Mouse (Mus musculus) kidney, postnatal 0 days (tissue): Measurements from ENCODE around the gene Gpatch2. TPM values are rescaled to one million over a fixed set of nuclear protein-coding genes. Genes with fewer than 3 reads are reported as not detected.

ENCODE experiments used
- ATAC-seq: fragments of 200-750 bp; cut with Nextera tagmentation; replicated peaks from 2 replicates; pipeline ENCODE4 v1.8.0; 2017; ENCODE audit warnings: low read depth, moderate number of reproducible peaks, moderate TSS enrichment, moderate library complexity; ENCODE audit not compliant: low FRiP score
- DNase-seq: peaks from one replicate; pipeline ENCODE4 v3.0.0-alpha.2; 2016; ENCODE audit warnings: low spot score
- H3K27ac ChIP-seq: fragments of 300-500 bp; sonication (generic); 2 replicates; pipeline ENCODE4 v1.5.1; 2014; ENCODE audit warnings: mild to moderate bottlenecking
- H3K27me3 ChIP-seq: fragments of 300-500 bp; sonication (generic); 2 replicates; pipeline ENCODE4 v1.6.1; 2014; ENCODE audit warnings: low read length, mixed read lengths; ENCODE audit not compliant: insufficient read depth
- H3K36me3 ChIP-seq: fragments of 300-500 bp; sonication (generic); 2 replicates; pipeline ENCODE4 v1.6.1; 2014; ENCODE audit warnings: low read length, mixed read lengths; ENCODE audit not compliant: insufficient read depth
- H3K4me1 ChIP-seq: fragments of 300-500 bp; sonication (generic); replicated peaks from 2 replicates; pipeline ENCODE4 v1.6.1; 2014; ENCODE audit warnings: antibody characterized with exemption, low read length, mixed read lengths; ENCODE audit not compliant: insufficient read depth
- H3K4me2 ChIP-seq: fragments of 300-500 bp; sonication (generic); 2 replicates; pipeline ENCODE4 v1.6.1; 2014; ENCODE audit warnings: mild to moderate bottlenecking, low read length, moderate library complexity, mixed read lengths
- H3K4me3 ChIP-seq: fragments of 300-500 bp; sonication (generic); replicated peaks from 2 replicates; pipeline ENCODE4 v1.5.1; 2014; ENCODE audit warnings: low read depth, low read length
- H3K9ac ChIP-seq: fragments of 300-500 bp; sonication (generic); 2 replicates; pipeline ENCODE4 v1.6.1; 2014; ENCODE audit warnings: low read depth, low read length
- H3K9me3 ChIP-seq: fragments of 300-500 bp; sonication (generic); replicated peaks from 2 replicates; pipeline ENCODE4 v1.6.1; 2016; ENCODE audit warnings: low read length, inconsistent platforms, mixed read lengths
- CTCF ChIP-seq: IDR thresholded peaks from 2 replicates; pipeline ENCODE4 v1.5.1; 2016; ENCODE audit warnings: antibody characterized with exemption, low read depth, mild to moderate bottlenecking, moderate library complexity
- WGBS: fragments of 180-500 bp; shearing (Covaris S2); extraction: QIAGEN DNeasy Blood & Tissue Kit; methylation state at CpG from one replicate; pipeline ENCODE4 v1.1.7; 2014; 5-methylcytosine and 5-hydroxymethylcytosine counted together
- polyA plus RNA-seq: library from polyadenylated mRNA; unstranded; fragments of >200 nt; fragmentation: Nextera tagmentation; extraction: Ambion mirVana; gene quantifications from 2 replicates; pipeline ENCODE4 v1.2.1, GENCODE M21; 2015

Gene Gpatch2
- polyA plus RNA-seq, 1 experiment from 2014 or later, result 11.8 TPM

DNA sequence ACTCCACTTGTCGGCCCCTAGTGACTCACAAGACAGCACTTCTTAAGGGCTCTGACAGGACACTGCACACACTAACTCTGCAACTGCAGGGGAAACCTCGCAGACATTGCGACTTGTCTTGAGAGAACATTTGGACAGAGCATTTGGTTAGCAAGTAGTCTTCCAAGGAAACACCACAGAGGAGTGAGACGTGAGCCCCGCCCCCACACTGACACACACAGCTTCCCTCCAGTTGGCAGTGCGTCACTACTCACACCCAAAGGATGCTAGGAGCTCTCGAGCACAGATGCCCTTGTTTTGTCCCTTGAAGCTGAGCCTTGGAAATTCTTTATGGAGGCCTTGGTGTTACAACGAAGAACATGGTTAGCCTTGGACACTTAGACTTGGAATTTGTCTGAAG, 70.4 kb downstream of the Gpatch2 start:
- DNase-seq (no peak), ATAC-seq (no peak)
- Histone ChIP-seq H3K27me3 (no peaks in the 10 kb centered on the region), H3K9me3 (no peaks in the 10 kb centered on the region), H3K27ac (no peak overlapping the region), H3K4me2 (no peak overlapping the region), H3K9ac (no peak overlapping the region), H3K4me1 (no peaks in the 10 kb centered on the region), H3K4me3 (no peak overlapping the region), H3K36me3 (no peaks in the 10 kb centered on the region)
- TF ChIP-seq CTCF, result no peak
- WGBS, result 55% methylated on average over 8 of the region's 8 CpGs

DNA sequence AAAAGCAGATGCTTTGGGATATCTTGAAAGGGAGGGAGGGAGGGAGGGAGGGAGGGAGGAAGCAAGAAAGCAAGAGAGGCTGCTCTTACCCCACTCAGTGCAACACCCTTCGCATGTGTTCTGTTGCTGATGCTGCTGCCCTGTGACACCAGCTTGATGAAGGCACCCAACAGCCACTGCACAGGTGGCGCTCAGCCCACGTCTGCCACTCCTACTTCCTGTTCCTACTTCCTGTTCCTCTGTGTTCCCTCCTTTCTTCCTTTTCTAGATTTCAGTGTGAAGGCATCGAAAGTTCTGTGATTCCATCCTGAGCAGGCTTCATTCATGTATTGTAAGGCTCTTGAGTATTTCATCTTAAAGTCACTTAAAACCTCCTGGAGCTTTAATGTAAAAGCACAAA, 71.1 kb downstream of the Gpatch2 start:
- Histone ChIP-seq H3K9me3 (no peaks in the 10 kb centered on the region), H3K27me3 (no peaks in the 10 kb centered on the region), H3K27ac (no peak overlapping the region), H3K4me3 (no peak overlapping the region), H3K4me2 (no peak overlapping the region), H3K4me1 (no peaks in the 10 kb centered on the region; the same call in 1 of the 2 replicates), H3K36me3 (no peaks in the 10 kb centered on the region), H3K9ac (no peak overlapping the region)
- no peak for DNase-seq
- WGBS, result 84% methylated on average over 4 of the region's 4 CpGs
- no peak for ATAC-seq
- TF ChIP-seq CTCF, result no peak

DNA sequence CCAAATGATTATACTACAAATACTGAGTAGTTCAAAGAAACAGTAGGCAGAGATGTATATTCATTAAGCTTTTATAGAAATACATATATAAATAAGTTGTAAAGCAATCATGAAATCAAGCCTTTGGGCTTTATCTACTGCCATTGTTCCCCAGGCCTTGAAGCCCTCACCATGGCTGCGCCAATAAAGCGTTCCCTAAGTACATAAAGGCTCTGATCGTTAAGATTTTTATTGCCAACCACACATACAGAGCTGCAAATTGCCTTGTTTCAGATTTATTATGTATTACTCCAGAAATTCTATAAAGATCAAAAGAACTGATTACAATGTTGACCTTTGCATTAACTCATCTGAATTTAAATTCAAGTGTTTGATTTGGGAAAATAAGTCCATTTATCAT, 71.6 kb downstream of the Gpatch2 start:
- Histone ChIP-seq H3K4me3 (no peak overlapping the region), H3K36me3 (no peaks in the 10 kb centered on the region), H3K27me3 (no peaks in the 10 kb centered on the region), H3K9ac (no peak overlapping the region), H3K9me3 (no peaks in the 10 kb centered on the region), H3K4me2 (no peak overlapping the region), H3K27ac (no peak overlapping the region), H3K4me1 (peaks cover under 1% of the 10 kb centered on the region; the same call in 1 of the 2 replicates)
- TF ChIP-seq CTCF, result no peak
- DNase-seq, result no peak
- WGBS, result 72% methylated on average over 3 of the region's 3 CpGs
- no peak for ATAC-seq

DNA sequence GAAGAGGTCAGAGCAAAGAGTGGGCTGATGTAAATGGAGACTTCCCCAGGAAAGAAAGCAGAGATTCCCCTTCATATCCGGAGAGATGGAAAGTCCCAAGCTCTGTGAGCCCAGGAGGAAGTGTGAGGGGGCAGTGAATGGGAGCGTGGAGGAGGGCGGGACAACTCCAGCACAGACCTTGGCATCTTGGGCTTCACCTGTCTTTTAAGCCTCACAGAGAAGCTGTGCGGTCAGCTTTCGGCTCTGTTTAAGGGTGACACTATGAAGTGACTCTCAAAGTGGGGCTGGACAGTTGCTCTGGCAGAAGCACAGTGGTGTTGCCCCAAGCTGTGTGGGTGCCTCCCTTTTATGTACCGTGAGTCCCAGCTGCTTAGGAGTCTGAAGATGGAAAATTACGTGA, 74.9 kb downstream of the Gpatch2 start:
- ATAC-seq (no peak), DNase-seq (no peak)
- no peaks in the 10 kb centered on the region for H3K27me3 ChIP-seq
- no peaks in the 10 kb centered on the region for H3K36me3 ChIP-seq
- H3K9me3 ChIP-seq, result no peaks in the 10 kb centered on the region
- no peak overlapping the region for H3K4me3 ChIP-seq
- peaks cover 3% of the 10 kb centered on the region; the same call in 1 of the 2 replicates for H3K4me1 ChIP-seq
- H3K4me2 ChIP-seq, result no peak overlapping the region
- no peak for TF ChIP-seq CTCF
- no peak overlapping the region for H3K27ac ChIP-seq
- 80% methylated on average over 7 of the region's 7 CpGs for WGBS
- H3K9ac ChIP-seq, result no peak overlapping the region

DNA sequence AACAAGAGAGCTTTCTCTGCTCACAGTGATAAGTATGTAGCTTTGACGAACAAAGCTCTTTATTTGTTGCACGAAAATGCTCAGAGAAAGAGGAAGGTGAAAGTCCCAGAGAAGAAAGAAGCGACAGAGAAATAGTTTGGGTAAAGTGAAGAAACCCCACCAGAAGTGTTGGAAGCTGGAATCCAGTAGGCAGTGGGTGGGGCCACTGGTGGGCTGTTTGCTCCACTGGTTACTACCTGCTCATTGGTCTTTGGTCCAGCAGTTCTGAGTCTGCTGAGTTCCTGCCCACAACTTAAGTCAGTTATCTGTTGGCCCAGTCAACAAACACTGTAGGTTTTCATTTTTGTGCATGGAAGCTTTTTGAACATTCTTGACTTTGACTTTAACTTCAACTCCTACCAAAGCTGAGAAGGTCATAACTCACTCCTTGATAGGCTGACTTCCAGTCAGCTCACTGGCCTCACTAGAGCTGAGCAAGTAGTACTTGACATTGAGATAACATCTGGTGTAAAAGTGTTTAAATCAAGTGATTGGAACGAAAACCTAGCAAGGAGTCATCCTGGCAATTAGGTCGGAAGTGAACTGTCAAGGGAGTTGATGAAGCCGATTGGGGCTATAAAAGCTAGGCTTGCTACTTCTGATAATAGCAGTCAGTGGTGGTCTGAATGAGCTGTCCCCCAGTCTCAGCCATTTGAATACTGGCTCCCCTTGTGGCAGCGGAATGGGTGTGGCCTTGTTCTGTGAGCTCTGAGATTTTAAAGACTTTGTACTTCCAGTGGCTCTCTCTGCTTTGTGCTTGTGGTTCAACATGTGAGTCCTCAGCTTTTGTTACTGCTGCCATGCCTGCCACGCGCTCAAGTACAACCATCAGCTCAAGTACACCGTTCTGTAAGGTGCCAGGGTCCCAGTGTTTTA, 76.4 kb downstream of the Gpatch2 start:
- TF ChIP-seq CTCF, result peak; percentile 29
- DNase-seq, result peak; percentile 44
- Histone ChIP-seq H3K27me3 (no peaks in the 10 kb centered on the region), H3K27ac (0 out of 2 replicates have a peak overlapping the region, but pooled peaks have one; percentile 8), H3K4me1 (peaks cover 3% of the 10 kb centered on the region; the same call in 1 of the 2 replicates), H3K4me2 (no peak overlapping the region), H3K4me3 (no peak overlapping the region), H3K9me3 (no peaks in the 10 kb centered on the region), H3K36me3 (no peaks in the 10 kb centered on the region), H3K9ac (no peak overlapping the region)
- WGBS, result 59% methylated on average over 10 of the region's 10 CpGs
- no peak for ATAC-seq

DNA sequence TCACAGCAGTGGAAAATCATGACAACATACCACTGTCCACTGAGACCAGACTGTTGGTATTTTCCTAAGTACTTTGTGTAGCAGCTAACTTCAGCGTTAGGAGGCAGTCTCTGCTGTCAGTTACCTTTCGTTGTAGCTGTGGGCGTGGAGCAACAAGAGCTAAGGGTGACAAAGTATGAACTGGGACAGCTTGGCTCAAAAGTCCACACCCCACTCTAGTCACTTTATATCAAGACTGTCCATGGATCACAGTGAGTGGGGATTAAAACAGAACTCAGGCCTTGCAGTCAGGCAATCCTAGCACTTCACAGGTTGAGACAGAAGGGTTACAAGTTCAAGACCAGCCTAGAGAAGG, 77.1 kb downstream of the Gpatch2 start:
- H3K4me1 ChIP-seq, result peaks cover 3% of the 10 kb centered on the region; the same call in 1 of the 2 replicates
- ATAC-seq (no peak), DNase-seq (no peak)
- no peaks in the 10 kb centered on the region for H3K36me3 ChIP-seq
- no peak for TF ChIP-seq CTCF
- no peak overlapping the region for H3K9ac ChIP-seq
- 79% methylated on average over 3 of the region's 3 CpGs for WGBS
- H3K27ac ChIP-seq, result no peak overlapping the region
- H3K4me2 ChIP-seq, result no peak overlapping the region
- H3K27me3 ChIP-seq, result no peaks in the 10 kb centered on the region
- H3K4me3 ChIP-seq, result no peak overlapping the region
- H3K9me3 ChIP-seq, result no peaks in the 10 kb centered on the region

DNA sequence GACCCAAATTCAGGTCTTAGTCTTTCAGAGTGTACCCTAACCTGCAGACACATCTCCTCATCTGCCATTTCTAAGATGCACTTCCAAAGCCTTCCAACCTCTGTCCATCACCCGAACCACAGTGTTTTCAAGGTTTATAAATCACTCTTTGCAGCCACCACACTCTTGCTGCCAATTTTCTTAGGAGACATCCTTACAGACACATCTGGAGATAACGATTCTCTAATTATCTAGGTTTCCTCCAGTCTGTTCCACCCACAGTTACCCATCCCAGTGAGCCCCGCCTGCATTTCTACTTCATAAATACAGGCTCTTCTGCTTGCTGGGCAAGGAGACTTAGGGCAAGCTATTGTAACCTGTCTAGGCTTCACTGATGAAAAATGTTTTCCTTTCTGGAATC, 77.9 kb downstream of the Gpatch2 start:
- ATAC-seq (no peak), DNase-seq (no peak)
- no peaks in the 10 kb centered on the region for H3K27me3 ChIP-seq
- no peak overlapping the region for H3K27ac ChIP-seq
- WGBS, result 76% methylated on average over 3 of the region's 3 CpGs
- TF ChIP-seq CTCF, result no peak
- H3K4me2 ChIP-seq, result no peak overlapping the region
- no peak overlapping the region for H3K4me3 ChIP-seq
- no peak overlapping the region for H3K9ac ChIP-seq
- no peaks in the 10 kb centered on the region for H3K36me3 ChIP-seq
- peaks cover 3% of the 10 kb centered on the region; the same call in 1 of the 2 replicates for H3K4me1 ChIP-seq
- no peaks in the 10 kb centered on the region for H3K9me3 ChIP-seq
